Mouse (Mus musculus): ENCODE measurements around the gene Hcn2.
"Not testable (repeated sequence)": the region's sequence is repeated elsewhere in the genome, so short reads cannot be mapped to it uniquely, and the experiment has no call there.

Gene Hcn2

DNA sequence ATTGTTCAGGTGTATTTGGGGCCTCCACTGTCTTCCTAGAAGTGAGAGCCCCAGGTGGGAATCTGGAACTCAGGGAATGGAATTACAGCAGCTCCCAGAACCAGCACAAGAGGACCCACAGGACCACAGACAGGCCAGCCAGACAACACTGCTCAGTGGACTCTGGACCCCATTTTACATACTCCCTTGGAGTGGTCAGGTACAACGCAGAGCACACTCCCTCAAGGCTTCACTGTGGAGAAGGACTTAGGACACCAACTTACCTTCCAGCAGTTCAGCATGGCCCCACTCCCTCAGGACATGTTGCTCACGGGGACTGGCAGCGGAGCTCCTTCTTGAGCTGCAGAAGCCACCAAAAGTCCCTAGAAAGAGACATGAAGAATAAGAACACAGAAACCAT lies 29.0 kb downstream of the Hcn2 start:
- DNase-seq (ENCODE audit: low spot score), result no peak

DNA sequence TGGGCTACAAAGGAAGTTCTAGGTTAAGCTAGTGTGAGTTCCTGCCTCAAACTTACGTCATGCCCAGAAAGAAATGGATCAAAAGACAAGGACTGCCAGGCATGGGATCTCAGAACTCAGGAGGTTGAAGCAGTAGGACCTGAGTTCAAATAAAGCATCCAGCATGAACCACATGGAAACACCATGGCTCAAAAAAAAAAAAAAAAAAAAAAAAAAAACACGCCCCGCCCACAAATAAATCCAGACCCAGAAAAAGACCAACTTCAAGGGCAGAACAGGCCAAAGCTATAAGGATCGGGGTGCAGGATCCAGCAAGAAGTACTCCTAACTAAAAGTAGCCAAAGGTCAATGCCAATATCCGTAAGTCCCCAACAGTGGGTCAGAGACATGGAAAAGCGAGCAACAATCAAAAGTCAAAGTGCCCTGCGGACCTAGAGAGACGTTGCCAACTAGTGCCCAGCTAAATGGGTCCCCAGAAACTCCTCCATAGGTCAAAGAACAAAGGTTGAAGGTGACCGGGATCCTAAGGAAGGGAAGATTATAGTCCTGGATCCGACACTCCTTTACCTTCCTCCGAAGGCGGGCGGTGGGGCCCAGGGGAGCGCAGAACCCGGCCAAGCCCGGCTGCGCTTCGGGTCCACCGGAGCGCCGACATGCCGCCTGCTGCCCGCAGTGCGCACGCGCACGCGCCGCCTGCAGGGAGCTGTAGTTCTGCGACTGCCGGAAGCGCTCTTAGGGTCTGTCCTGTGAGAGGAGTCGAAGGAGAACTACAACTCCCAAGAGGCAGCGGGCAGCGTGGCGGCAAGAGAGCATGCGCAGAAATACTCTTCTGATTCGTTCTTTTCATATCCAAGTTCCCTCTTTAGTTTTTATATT lies 29.7 kb downstream of the Hcn2 start, which contains the start of gene Polrmt:
Polrmt (minus strand) TSS at position 684 of the 876 bp plus-strand sequence.
- peak; percentile 84 for DNase-seq (ENCODE audit: low spot score)

DNA sequence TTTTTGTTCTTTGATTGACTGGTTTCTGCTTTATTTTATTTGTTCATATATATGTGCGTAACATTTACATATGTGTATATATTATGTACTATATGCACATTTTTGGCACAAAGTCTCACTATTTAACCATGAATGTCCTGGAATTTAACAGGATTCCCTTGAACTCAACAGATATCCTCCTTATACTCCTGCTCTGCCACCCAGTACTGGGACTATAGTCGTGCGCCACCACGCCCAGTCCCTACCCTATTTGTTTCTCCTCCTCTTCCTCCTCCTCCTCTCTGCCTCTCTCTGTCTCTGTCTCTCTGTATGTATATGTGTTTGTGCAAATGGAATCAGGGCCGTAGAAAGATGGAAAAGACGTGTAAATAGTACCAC lies 30.3 kb downstream of the Hcn2 start:
- DNase-seq (ENCODE audit: low spot score), result no peak

DNA sequence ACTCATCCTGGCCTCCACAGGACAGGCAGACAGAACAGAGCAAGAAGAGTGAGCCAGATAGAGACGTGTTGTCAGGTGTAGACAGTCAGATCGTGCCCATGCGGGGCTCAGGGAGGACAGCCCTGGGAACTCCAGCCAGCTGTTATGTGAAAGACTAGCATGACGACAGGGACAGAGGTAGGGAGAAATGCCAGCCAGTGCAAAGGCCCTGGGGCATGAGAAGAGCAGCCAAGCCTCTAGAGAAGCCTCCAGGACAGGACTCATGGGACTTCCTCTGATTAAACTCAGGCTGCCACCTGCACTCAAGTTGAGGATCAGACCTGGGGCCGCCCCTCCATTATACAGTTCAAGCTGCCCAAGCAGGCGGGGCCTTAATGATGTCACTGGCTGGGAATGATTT lies 32.1 kb downstream of the Hcn2 start:
- DNase-seq (ENCODE audit: low spot score), result no peak

DNA sequence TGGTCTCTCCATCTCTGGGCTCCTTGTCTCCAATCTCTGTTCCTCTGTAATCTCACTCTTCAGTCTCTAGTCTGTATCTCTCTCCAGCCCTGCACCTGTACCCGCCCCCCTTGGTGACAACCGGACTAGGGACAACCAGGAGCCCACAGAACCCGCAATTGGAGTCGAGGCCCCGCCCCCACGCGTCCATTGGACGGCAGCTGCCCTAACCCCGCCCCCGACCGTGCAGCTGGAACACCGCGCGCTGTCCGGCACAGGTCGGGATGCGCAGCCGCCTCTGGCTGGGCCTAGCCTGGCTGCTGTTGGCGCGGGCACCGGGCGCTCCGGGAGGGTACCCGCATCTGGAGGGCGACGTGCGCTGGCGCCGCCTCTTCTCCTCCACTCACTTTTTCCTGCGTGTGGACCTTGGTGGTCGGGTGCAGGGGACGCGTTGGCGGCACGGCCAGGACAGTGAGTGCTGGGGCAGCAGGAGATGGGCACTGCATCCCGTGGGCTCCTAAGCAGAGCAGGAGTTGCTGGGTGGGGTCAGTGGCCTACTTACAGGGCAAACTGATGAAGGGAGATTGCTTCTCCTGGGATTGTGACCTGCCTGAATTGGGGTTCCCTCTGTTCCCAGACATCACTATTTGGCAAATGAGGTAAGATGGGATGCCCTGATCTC lies 38.6 kb downstream of the Hcn2 start, which contains the start of gene Fgf22:
Fgf22 (plus strand) TSS at position 221 of the 661 bp plus-strand sequence.
- DNase-seq (ENCODE audit: low spot score), result no peak

DNA sequence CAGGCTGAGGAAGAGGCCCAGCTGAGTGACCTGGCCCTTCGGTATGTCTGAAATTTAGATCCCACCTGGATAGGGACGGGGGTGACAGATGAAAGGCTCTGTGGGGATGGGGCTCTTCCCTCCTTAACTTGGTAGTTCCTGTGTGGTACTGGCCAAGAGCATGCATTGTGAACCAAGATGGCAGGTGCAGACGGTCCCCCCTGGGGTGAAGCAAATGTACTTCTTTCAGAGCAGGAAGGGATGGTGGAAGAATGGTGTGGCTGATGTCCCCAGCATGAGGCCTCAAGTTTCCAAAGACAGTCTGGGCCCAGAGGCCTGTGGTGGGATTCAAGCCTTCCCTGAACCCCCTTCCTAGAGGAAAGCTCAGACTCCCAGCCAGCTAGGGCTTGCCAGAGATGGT lies 39.4 kb downstream of the Hcn2 start:
- no peak for DNase-seq (ENCODE audit: low spot score)

DNA sequence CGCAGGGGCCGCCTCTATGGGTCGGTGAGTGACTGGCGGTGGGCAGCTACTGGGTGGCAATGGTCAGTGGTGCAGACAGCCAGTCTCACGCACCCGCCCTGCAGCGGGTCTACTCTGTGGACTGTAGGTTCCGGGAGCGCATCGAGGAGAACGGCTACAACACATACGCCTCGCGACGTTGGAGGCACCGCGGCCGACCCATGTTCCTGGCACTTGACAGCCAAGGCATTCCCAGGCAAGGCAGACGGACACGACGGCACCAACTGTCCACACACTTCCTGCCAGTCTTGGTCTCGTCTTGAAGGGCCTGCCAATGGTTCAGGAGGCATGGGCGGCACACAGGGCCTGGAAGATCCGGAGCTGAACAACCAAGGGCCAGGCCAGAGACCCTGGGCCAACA lies 40.2 kb downstream of the Hcn2 start:
- DNase-seq (ENCODE audit: low spot score), result no peak

DNA sequence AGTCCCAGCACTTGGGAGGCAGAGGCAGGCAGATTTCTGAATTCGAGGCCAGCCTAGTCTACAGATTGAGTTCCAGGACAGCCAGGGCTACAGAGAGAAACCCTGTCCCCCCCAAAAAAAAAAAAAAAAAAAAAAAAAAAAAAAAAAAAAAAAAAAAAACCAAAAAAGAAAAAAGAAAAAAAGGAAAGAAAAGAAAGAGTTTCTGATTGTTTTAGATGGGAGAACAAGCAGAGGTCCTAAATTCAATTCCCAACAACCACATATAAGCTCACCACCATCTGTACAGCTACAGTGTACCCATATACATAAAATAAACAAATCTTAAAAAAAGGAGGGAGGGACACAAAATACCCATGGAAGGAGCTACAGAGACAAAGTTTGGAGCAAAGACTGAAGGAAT lies 43.2 kb downstream of the Hcn2 start:
- not testable (repeated sequence) for DNase-seq (ENCODE audit: low spot score)

DNA sequence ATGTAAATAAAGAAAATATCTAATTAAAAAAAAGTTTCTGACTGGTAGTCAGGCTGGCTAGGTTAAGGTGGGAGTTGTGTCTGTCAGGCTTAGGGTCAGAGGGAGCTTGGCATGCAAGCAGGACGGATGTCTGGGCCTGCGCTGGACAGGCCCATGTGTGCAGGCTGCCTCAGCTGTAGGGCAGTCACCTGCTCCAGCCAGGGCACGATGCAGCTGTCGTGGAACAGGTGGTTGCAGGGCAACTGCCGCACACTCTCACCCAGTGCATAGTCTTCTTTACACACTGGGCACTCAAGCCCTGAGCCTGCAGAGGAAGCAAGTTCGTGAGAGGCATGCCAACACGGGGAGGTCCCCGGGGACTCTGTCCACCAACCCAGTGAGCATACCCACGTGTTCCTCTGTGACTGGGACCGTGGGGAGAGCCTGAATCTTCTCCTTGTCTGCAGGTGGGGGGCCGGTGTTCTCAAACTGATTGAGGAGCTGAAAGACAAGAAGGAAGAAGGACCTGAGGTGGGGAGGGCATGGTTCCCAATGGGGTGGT lies 44.2 kb downstream of the Hcn2 start:
- DNase-seq (ENCODE audit: low spot score), result no peak

DNA sequence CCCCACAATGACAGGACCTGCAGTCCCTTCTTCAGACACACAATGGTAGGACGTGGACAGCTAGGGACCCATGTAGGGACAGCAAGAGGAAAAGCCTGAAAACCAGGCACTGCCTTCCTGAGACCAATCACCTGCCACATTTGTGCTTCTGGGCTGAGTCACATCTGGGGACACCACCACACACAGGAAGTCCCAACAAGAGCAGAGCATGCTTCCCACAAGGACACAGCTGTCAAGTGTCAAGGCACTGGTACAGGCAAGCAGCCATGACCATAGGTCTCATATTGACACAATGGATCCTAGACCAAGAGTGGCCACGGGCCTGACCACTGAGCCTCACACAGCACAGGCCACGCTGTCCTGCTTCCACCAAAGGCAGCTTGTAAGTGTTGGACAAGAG lies 46.4 kb downstream of the Hcn2 start:
- no peak for DNase-seq (ENCODE audit: low spot score)

DNA sequence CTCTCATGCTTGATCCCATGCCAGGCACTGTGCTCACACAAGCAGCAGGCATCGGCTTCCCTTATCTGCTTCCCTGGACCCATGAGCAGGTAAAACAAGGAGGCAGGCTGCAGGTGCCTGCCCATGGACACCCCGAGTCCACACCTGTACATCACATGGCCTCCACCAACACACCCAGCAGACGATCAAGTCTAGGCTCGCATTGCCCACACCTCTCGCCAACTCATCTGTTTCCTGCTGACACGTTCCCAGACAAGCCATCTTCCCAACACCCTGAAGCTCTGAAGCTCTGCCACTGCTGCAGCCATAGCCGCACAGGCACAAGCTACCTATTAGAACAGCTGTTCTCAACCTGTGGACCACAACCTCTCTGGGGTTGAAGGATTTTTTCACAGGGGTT lies 47.8 kb downstream of the Hcn2 start:
- DNase-seq (ENCODE audit: low spot score), result no peak

DNA sequence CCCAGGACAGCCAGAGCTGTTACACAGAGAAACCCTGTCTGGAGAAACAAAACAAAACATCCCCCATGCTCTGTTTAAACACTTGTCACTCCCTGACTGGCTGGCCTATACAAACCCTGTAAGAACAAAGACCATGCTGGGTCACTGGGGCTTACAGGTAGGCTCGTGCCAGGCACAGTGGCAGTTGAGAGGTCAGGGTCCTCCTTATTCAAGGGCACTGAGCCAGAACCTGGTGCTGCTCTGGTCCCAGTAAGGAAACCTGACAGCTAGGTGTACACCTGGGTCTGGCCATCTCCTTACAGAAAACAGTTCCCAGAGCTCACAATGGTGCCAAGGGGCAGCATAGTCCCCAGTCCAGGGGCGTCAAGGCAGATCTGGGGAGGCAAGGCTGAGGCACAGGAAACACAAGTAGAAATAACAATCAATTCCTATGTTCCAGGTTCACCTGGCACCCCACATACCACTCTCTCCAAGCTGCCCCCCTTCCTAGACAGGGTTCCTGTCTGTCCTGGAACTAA lies 48.9 kb downstream of the Hcn2 start:
- no peak for DNase-seq (ENCODE audit: low spot score)

DNA sequence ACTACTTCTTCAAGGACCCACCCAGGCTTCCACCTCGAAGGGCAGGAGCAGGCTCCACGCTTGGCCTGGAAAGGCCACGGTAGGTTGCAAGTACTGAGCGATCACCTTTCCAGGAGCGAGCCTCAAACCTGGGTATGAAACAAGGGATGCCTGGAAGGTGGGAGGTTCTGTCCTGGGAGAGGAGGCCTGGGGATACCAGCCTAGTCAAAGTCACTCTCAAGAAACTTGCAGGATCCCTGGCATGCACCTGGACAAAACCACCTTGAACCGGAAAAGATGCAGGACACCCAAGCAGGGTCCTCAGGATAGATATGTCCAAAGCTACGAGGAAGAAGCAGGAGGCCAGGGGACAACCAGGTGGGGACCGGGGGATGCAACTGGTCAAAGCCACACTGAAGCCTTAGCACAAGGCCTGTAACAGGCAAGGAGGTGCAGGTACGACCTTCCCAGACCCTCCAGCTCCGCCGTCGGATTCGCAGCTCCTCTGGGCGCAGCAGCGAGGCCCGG lies 49.6 kb downstream of the Hcn2 start:
- no peak for DNase-seq (ENCODE audit: low spot score)

DNA sequence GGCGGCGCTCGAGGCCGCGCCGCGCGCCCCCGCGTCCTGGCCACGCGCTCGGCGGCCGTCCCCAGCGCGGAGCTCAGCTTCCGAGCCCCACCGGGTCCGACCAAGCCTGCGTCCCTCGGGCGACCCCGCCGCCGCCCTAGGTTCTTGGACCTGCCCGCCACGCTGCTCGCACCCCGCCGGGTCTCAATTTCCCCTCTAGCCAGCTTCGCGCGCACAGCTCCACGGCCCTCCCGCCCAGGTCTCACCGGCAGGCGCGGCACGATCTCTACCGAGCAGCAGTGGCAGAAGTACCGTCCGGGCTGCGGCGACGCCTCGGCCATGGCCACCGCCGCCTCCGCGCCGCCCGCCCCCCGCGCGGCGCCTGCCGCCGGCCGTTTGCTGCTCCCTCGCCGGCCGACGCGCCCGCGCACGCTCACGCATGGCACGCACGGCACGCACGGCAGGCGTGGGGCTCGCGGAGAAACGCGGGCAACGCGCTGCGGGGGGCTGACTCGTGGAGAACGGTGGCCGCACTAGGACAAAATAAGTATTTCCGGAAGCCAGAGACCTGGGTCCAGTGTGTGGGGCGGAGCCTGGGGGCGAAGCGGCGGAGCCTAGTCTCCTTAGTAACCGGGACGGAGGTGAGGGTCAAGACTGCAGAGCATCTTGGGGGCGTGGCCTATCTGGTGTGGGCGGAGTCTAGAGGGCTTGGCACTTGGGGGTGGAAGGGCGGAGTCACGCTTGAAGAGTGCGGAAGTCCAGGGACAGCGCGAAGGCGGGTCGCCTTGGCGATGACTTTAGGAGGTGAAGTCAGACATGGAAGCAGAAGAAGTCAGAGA lies 50.3 kb downstream of the Hcn2 start, which contains the start of gene Rnf126:
Rnf126 (minus strand) TSS at position 445 of the 818 bp plus-strand sequence.
- DNase-seq (ENCODE audit: low spot score), result peak; percentile 100

DNA sequence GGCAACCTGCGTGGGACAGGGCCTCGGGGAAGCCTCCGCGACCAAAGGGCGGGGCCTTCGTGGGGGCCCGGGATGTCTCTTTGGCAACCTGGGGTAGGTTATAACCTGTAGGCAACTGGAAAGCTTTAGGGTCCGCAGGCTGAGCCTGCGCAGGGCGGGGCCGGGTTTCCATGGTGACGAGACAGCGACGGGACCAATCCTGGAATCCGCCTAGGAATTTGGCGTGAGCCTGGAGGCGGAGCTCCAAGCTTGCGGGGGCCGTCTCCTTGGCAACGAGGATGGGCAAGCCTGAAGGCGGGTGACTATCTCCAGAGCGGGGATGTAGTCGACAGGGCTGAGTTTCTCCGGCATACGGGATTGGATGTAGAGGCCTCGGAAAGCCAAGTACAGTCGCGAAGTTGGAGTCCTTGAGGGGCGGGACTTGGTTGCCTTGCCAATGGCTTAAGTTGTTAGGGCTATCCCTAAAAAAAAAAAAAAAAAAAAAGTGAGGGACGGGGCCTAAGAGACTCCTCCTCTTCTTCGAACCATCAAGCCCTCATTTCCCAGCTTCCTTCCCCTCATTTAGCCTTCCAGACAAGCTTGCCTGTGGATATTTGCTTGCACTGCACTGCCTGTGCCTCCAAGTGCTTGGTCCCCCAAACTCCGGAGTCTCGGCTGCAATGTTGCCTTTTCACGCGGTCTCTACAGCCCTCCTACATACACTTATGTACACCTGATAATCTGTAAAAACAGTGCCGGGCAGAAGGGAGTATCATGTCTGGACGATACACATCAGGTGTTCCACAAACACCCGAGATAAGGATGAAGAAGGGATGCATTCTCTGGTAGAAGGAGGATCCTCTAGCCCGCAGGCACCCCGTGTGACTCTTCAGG lies 51.2 kb downstream of the Hcn2 start:
- DNase-seq (ENCODE audit: low spot score), result peak; percentile 91

DNA sequence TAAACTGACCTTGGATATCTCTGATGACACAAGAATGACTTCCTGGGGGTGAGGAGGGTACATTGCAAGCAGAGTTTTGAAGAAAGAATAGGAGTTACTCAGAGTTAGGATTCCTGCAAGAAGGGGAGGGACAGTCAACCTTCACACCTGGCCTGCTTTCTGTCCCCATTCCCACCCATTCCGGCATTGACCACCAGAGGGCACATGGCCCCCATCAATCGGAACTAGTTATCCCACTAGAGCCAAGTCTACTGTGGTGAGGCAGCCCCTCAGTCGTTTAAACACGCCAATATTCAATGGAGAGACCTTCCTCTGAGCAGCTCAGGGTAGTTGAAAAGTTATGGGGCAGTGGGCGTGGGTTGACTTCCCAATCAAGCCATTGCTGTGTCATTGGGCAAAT lies 52.0 kb downstream of the Hcn2 start:
- DNase-seq (ENCODE audit: low spot score), result peak; percentile 63

DNA sequence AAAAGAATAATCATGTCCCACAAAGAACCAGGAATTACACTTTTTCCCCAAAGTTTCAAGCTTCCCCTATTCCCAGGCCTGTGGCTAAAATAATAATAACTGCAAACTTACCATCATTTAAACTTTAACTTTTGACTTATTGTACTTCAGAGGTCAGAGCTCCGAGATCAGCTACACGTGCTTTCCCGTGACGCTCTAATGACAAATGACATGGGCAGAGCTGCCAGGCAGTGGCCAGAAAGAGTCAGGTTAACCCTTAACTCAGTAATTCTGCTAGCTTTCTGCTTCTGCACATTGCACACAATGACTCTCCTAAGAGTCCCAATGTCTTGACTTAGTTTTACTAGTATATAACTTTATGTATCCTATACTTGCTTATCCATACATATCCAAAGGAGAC lies 52.9 kb downstream of the Hcn2 start:
- no peak for DNase-seq (ENCODE audit: low spot score)

DNA sequence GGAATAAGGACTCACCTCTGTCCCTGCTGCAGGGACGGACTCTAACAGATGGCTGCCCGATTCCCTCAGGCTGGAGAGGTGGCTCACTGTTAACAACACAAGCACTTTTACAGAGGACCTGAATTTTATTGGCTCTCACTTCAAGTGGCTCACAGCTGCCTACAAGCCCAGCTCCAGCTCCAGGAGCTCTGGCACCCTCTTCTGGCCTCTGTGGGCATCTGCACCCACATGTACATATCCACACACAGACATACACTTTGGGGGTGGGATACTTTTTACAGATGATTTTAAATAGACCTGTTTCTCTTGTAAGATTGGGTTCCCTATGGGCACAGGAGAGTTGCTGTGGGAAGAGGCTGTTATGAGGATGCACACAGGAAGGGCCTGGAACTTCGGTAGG lies 55.9 kb downstream of the Hcn2 start:
- no peak for DNase-seq (ENCODE audit: low spot score)

DNA sequence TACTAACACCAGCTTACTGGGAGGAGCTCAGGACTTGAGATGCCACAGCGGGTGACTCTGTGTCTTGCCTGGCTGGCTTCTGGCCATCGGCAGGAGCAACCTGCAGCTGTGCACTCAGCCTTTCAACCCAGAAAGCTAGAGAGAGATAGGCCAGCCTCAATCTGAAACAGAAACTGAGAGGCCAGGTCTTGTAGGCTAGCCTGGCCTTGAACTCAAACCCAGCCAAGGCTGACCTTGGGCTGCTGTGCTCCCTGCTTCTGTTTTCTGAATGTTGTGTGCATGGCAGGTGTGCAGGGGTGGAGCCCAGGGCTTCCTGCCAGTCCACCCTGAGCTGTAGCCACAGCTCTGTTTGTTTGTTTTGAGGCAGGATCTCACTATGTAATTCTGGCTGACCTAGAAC lies 56.8 kb downstream of the Hcn2 start:
- DNase-seq (ENCODE audit: low spot score), result no peak

DNA sequence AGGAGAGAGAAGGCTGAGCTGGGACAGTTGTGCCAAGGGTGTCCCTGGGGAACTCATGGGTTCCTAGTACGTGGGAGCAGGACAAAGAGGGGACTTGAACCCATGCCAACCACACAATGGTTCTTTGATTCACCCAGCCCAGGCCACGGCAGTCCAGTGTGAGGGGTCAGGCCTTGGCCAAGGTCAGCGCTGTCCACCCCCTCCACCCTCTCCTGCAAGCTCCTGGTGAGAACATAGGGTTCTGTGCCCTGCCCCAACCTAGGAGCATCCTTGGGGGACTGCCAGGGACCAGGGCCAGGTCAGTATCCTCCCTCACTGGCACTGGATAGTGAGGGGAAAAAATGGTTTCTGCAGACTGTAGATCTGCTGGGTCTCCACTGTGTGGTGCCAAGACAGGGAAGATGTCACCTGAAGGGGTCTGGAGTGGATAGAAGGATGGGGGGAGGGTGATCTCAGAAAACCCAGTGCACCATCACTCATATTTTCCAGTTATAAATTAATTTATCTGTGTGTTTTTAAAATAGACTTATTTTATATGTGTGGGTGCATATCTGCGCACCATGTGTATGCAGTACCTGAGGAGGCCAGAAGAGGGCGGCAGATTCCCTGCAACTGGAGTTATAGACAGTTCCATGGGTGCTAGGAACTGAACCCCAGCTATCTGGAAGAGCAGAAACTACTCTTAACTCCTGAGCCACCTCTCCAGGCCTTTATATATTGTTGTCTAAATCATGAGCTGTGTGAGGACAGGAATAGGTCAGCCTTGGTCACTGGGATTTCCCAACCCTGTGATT lies 58.2 kb downstream of the Hcn2 start:
- no peak for DNase-seq (ENCODE audit: low spot score)

Measured in urinary bladder, postnatal 25 days (tissue).